Mouse (Mus musculus) cerebellum, postnatal 25 days (tissue): ENCODE measurements at regions not wholly inside any gene's neighbourhood (a gene's known extent, or its start where the extent isn't known, plus 50 kb on each side); places are given as distances from the start of the nearest gene placed in this dataset.

Source experiments
- DNase-seq, 2 experiments: peaks; one replicate each; pipeline ENCODE4 v3.0.0; 2021; ENCODE audit warnings: mixed read lengths in 2 of 2

GRCm38 (mm10) chr2:8115891-8116290 is 606.5 kb upstream of the Celf2 start:
- no peak for DNase-seq

- no peak for DNase-seq
Observed at GRCm38 (mm10) chr2:8112361-8113073, 603.2 kb upstream of the Celf2 start.

- peak; percentile 66 to 74 for DNase-seq
Observed at GRCm38 (mm10) chr2:8094157-8094556, 584.8 kb upstream of the Celf2 start.

GRCm38 (mm10) chr2:8067901-8068300 is 558.5 kb upstream of the Celf2 start:
- no peak for DNase-seq

GRCm38 (mm10) chr2:8061687-8062086 is 552.3 kb upstream of the Celf2 start:
- DNase-seq = no peak

- no peak for DNase-seq
Observed at GRCm38 (mm10) chr2:8029212-8029611, 519.8 kb upstream of the Celf2 start.

GRCm38 (mm10) chr2:8027571-8027970 is 518.2 kb upstream of the Celf2 start:
- DNase-seq = no peak

- DNase-seq = no peak
Observed at GRCm38 (mm10) chr2:8026648-8027047, 517.3 kb upstream of the Celf2 start.

- DNase-seq = no peak
Observed at GRCm38 (mm10) chr2:8022651-8023050, 513.3 kb upstream of the Celf2 start.

GRCm38 (mm10) chr2:8022043-8022442 is 512.7 kb upstream of the Celf2 start:
- DNase-seq = no peak

- no peak for DNase-seq
Observed at GRCm38 (mm10) chr2:8012826-8013225, 503.5 kb upstream of the Celf2 start.

- no peak for DNase-seq
Observed at GRCm38 (mm10) chr2:7999444-7999843, 490.1 kb upstream of the Celf2 start.

- DNase-seq = no peak
Observed at GRCm38 (mm10) chr2:7974471-7974870, 465.1 kb upstream of the Celf2 start.

- no peak for DNase-seq
Observed at GRCm38 (mm10) chr2:7963456-7963855, 454.1 kb upstream of the Celf2 start.

- no peak for DNase-seq
Observed at GRCm38 (mm10) chr2:7954210-7954609, 444.8 kb upstream of the Celf2 start.

- no peak for DNase-seq
Observed at GRCm38 (mm10) chr2:7952846-7953245, 443.5 kb upstream of the Celf2 start.

GRCm38 (mm10) chr2:7944946-7945345 is 435.6 kb upstream of the Celf2 start:
- DNase-seq = peak in 1 of 2 experiments; percentile 5

- DNase-seq = no peak
Observed at GRCm38 (mm10) chr2:7933617-7934016, 424.3 kb upstream of the Celf2 start.

- DNase-seq = no peak
Observed at GRCm38 (mm10) chr2:7906271-7906670, 396.9 kb upstream of the Celf2 start.

- DNase-seq = no peak
Observed at GRCm38 (mm10) chr2:7893787-7894186, 384.4 kb upstream of the Celf2 start.
